Mouse (Mus musculus) heart, embryonic 12.5 days (tissue): ENCODE data around the gene Sfxn1. TPM values are rescaled to one million over a fixed set of nuclear protein-coding genes. Genes with fewer than 3 reads are reported as not detected.

ENCODE experiments used
- ATAC-seq: fragments of 200-750 bp; cut with Nextera tagmentation; 2 replicates; pipeline ENCODE4 v1.8.0; 2017; ENCODE audit warnings: moderate TSS enrichment, moderate library complexity; ENCODE audit not compliant: insufficient number of reproducible peaks, low FRiP score
- H3K27ac ChIP-seq: fragments of 300-500 bp; sonication (generic); 2 replicates; pipeline ENCODE4 v1.5.1; 2016; ENCODE audit warnings: mild to moderate bottlenecking, moderate library complexity; ENCODE audit not compliant: poor library complexity, severe bottlenecking
- H3K27me3 ChIP-seq: fragments of 300-500 bp; sonication (generic); replicated peaks from 2 replicates; pipeline ENCODE4 v1.6.1; 2016; ENCODE audit warnings: mild to moderate bottlenecking, moderate library complexity
- H3K36me3 ChIP-seq: fragments of 300-500 bp; sonication (generic); 2 replicates; pipeline ENCODE4 v1.6.1; 2016; ENCODE audit warnings: mild to moderate bottlenecking, moderate library complexity
- H3K4me1 ChIP-seq: fragments of 300-500 bp; sonication (generic); replicated peaks from 2 replicates; pipeline ENCODE4 v1.6.1; 2016; ENCODE audit warnings: mild to moderate bottlenecking
- H3K4me2 ChIP-seq: fragments of 300-500 bp; sonication (generic); 2 replicates; pipeline ENCODE4 v1.6.1; 2016; ENCODE audit warnings: mild to moderate bottlenecking, moderate library complexity
- H3K4me3 ChIP-seq: fragments of 300-500 bp; sonication (generic); 2 replicates; pipeline ENCODE4 v1.5.1; 2016; ENCODE audit warnings: mild to moderate bottlenecking
- H3K9ac ChIP-seq: fragments of 300-500 bp; sonication (generic); 2 replicates; pipeline ENCODE4 v1.6.1; 2016; ENCODE audit warnings: mild to moderate bottlenecking, moderate library complexity
- H3K9me3 ChIP-seq: fragments of 300-500 bp; sonication (generic); replicated peaks from 2 replicates; pipeline ENCODE4 v1.6.1; 2016; ENCODE audit warnings: mild to moderate bottlenecking, moderate library complexity
- WGBS: fragments of 180-500 bp; shearing (Covaris S2); methylation state at CpG from one replicate; pipeline ENCODE4 v1.1.7; 2016; 5-methylcytosine and 5-hydroxymethylcytosine counted together
- polyA plus RNA-seq: library from polyadenylated mRNA; unstranded; fragments of >200 nt; fragmentation: Nextera tagmentation; extraction: Ambion mirVana; gene quantifications from 2 replicates; pipeline ENCODE4 v1.2.1, GENCODE M21; 2016

Sfxn1 gene
- polyA plus RNA-seq, 1 experiment from 2014 or later, result 26.4 TPM

GRCm38 (mm10) chr13:54143788-54144187, 72.1 kb downstream of the Sfxn1 start:
- no peaks in the 10 kb centered on the region for H3K36me3 ChIP-seq
- H3K4me3 ChIP-seq, result no peak overlapping the region
- ATAC-seq, result no peak
- H3K4me2 ChIP-seq, result peak overlapping the region; percentile 38; the same call in 1 of the 2 replicates
- H3K27ac ChIP-seq, result no peak overlapping the region
- no peak overlapping the region for H3K9ac ChIP-seq
- peaks cover 12% of the 10 kb centered on the region for H3K9me3 ChIP-seq
- peaks cover 9% of the 10 kb centered on the region; the same call in 1 of the 2 replicates for H3K27me3 ChIP-seq
- H3K4me1 ChIP-seq, result peaks cover 16% of the 10 kb centered on the region
- WGBS, result 10% methylated on average over 5 of the region's 5 CpGs

DNA sequence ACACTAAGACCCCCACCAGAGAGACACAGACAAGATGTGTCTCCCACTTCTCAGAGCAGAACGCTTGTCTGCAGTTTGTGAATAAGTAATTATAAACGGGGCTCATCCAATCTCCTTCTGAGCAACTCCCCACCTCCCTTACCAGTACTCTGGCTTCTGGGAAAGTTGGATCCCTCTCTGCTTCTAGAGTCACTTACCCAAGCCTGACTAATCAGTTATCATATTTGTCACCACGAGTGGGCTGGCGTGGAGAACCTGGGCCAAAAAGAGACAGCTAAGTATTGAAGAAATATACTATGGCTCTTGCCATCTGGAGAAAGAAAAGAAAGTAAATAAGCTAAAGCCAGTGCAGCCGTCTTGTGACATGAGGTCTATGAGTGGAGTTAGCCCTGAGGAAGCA, 73.0 kb downstream of the Sfxn1 start:
- peaks cover 14% of the 10 kb centered on the region; the same call in 1 of the 2 replicates for H3K27me3 ChIP-seq
- peaks cover 12% of the 10 kb centered on the region for H3K9me3 ChIP-seq
- no peak overlapping the region for H3K4me2 ChIP-seq
- ATAC-seq, result no peak
- H3K9ac ChIP-seq, result no peak overlapping the region
- H3K27ac ChIP-seq, result no peak overlapping the region
- 58% methylated on average over 5 of the region's 5 CpGs for WGBS
- H3K36me3 ChIP-seq, result no peaks in the 10 kb centered on the region
- no peak overlapping the region for H3K4me3 ChIP-seq
- H3K4me1 ChIP-seq, result peaks cover 16% of the 10 kb centered on the region

DNA sequence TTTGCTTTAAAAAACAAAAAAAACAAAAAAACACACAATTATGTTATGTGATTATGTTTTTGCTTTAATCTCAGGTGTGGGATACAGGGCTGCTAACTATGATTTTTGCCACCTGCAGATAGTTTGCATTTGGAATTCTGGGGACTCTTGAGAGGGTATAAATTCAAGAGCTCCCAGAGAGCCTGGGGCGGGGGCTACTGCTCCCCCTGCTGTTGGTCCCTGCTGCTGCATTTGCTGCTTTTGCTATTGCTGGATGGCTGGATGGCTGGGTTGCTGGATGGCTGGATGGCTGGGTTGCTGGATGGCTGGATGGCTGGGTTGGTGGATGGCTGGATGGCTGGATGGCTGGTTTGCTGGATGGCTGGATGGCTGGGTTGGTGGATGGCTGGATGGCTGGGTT, 75.7 kb downstream of the Sfxn1 start:
- Histone ChIP-seq H3K9me3 (peaks cover 12% of the 10 kb centered on the region), H3K4me3 (no peak overlapping the region), H3K27me3 (peaks cover 14% of the 10 kb centered on the region; the same call in 1 of the 2 replicates), H3K27ac (no peak overlapping the region), H3K9ac (no peak overlapping the region), H3K4me2 (no peak overlapping the region), H3K36me3 (no peaks in the 10 kb centered on the region), H3K4me1 (peaks cover 16% of the 10 kb centered on the region)
- ATAC-seq, result no peak
- 73% methylated on average over 1 of the region's 1 CpGs for WGBS

- Histone ChIP-seq H3K4me2 (no peak overlapping the region), H3K9ac (no peak overlapping the region), H3K36me3 (no peaks in the 10 kb centered on the region), H3K9me3 (no peaks in the 10 kb centered on the region), H3K4me1 (peaks cover 8% of the 10 kb centered on the region), H3K27me3 (peaks cover 9% of the 10 kb centered on the region; the same call in 1 of the 2 replicates), H3K4me3 (no peak overlapping the region), H3K27ac (no peak overlapping the region)
- ATAC-seq, result no peak
- WGBS, result 72% methylated on average over 1 of the region's 1 CpGs
Observed at GRCm38 (mm10) chr13:54152421-54152820, 80.8 kb downstream of the Sfxn1 start.

DNA sequence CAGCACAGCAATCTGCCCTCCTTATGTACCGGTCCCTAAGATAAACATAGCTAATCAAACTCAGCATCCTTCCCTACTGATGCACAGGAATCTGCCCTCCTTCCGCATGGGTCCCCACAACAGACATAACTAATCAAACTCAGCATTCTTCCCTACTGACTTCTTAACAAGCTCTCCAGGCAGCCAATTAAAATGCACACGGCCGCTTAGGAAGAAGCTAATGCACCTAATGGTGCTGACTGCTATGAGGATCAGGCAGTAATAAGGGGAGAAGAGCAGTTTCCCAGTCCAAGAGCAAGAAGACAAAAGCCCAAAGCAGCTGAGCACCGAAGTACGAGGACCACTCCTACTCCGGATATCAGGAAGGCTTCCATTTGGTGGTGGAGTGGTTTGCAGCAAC, 81.2 kb downstream of the Sfxn1 start:
- H3K36me3 ChIP-seq, result no peaks in the 10 kb centered on the region
- H3K27me3 ChIP-seq, result peaks cover 9% of the 10 kb centered on the region; the same call in 1 of the 2 replicates
- no peak overlapping the region for H3K9ac ChIP-seq
- ATAC-seq, result no peak
- no peak overlapping the region for H3K4me3 ChIP-seq
- H3K27ac ChIP-seq, result no peak overlapping the region
- H3K4me2 ChIP-seq, result no peak overlapping the region
- WGBS, result 46% methylated on average over 7 of the region's 7 CpGs
- H3K9me3 ChIP-seq, result no peaks in the 10 kb centered on the region
- H3K4me1 ChIP-seq, result peaks cover 8% of the 10 kb centered on the region

DNA sequence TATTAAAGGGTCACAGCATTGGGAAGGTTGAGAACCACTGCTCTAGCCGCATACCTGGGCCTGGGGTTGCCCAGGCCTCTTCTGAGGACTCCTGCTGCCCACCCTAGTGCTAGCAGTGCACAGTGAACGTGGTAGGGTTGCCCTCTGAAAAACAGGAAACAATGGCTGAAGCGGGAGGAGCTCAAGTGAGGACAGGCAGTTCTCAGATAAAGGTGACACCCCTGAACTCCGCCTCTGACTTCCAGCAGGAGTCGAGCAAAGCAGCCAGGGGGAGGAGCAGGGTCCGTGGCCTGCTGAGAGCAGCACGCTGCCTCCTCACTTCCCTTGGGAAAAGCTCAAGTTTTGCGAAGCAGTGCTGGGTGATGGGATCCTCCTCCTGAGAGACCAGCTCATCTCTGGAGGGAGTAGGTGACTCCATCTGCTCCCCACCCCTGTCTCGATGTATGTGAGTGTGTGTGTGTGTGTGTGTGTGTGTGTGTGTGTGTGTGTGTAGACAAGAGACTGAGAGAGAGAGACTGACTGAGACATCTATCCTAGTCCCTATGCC, 82.1 kb downstream of the Sfxn1 start:
- H3K9ac ChIP-seq, result no peak overlapping the region
- no peak overlapping the region for H3K27ac ChIP-seq
- no peaks in the 10 kb centered on the region for H3K36me3 ChIP-seq
- H3K4me2 ChIP-seq, result no peak overlapping the region
- H3K4me3 ChIP-seq, result no peak overlapping the region
- 7% methylated on average over 9 of the region's 9 CpGs for WGBS
- H3K4me1 ChIP-seq, result peaks cover 8% of the 10 kb centered on the region
- H3K9me3 ChIP-seq, result no peaks in the 10 kb centered on the region
- peaks cover 13% of the 10 kb centered on the region for H3K27me3 ChIP-seq
- ATAC-seq, result no peak

DNA sequence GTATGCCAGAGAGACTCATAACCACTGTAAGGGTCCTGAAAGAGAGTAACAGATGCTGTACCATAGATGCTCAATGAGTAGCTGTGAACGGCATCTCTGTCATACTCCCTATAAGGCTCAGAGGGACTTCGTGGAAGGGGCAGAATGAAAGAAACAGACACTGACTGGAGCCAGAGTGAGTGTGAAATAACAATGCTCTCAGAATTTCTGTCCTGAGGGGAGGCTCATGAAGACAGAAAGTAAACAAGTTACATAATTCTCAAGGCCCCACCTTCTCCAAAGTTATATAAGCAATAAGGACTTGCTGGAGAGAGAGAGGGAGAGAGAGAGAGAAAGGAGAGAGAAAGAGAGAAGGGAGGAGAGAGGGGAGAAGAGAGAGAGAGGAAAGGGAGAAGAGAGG, 84.2 kb downstream of the Sfxn1 start:
- 82% methylated on average over 2 of the region's 2 CpGs for WGBS
- no peaks in the 10 kb centered on the region for H3K36me3 ChIP-seq
- H3K27ac ChIP-seq, result no peak overlapping the region
- H3K27me3 ChIP-seq, result peaks cover 17% of the 10 kb centered on the region
- ATAC-seq, result no peak
- no peak overlapping the region for H3K4me3 ChIP-seq
- H3K4me2 ChIP-seq, result no peak overlapping the region
- peaks cover 8% of the 10 kb centered on the region for H3K4me1 ChIP-seq
- no peak overlapping the region for H3K9ac ChIP-seq
- H3K9me3 ChIP-seq, result no peaks in the 10 kb centered on the region

Other genes starting within 250 kb of the Sfxn1 start
- gene Drd1, start 16.2 kb upstream of the Sfxn1 start, polyA plus RNA-seq, result 0.12 TPM in 1 of 2 replicates, not detected in the other
- not detected in 2 replicates for gene Hrh2, start 120.3 kb downstream of the Sfxn1 start, polyA plus RNA-seq